Comparison of ENCODE assay signal across 9 mouse cellular contexts in genomic region chr19:32710288-32710687, GRCm38 (mm10). TPM values are rescaled to one million over a fixed set of nuclear protein-coding genes. Genes with fewer than 3 reads are reported as not detected.
A peak's percentile ranks its signal among the peaks of the same experiment; 100 is the strongest.
DNase-seq lines count a peak whose midpoint lies in the region; ATAC-seq lines count a peak whose summit lies in the region.
"Had no signal": no experiment of that assay in that cellular context is flagged by ENCODE, and none has a peak within 500 bp of the region (broad histone marks: within the 10 kb centered on the region; RNA-seq: fewer than 3 reads in every experiment).

No protein-coding gene starts in this region.

- no peak overlapping the region for H3K4me3 ChIP-seq in kidney, embryonic 15.5 days (replicated peaks)

- H3K27ac ChIP-seq in kidney, embryonic 15.5 days: no peak overlapping the region

- ATAC-seq in kidney, embryonic 15.5 days (replicated peaks; ENCODE audit: low FRiP score): no peak

- peaks cover 23% of the 10 kb centered on the region for H3K36me3 ChIP-seq in kidney, embryonic 15.5 days

- H3K9ac ChIP-seq in kidney, embryonic 15.5 days: no peak overlapping the region

- H3K27me3 ChIP-seq in kidney, embryonic 15.5 days: no peaks in the 10 kb centered on the region

- H3K4me1 ChIP-seq in kidney, embryonic 15.5 days: peaks cover 23% of the 10 kb centered on the region

- DNase-seq in kidney, adult 11 months: no peak
- DNase-seq in B cell, adult 2 months: peak; percentile 18 to 25
- peak; percentile 36 for DNase-seq in ES-CJ7 (ENCODE audit: low read depth, low spot score)
- peak; percentile 81 for DNase-seq in induced T-regulatory cell, adult 2 months (ENCODE audit: low read depth)
- no peak for DNase-seq in right cerebral cortex, postnatal 4 days
- DNase-seq in frontal cortex, postnatal 25 days (ENCODE audit: low spot score in 2 of 2): no peak
- DNase-seq in spleen, postnatal 4 days (ENCODE audit: low spot score in 2 of 2): no peak
- DNase-seq: gastrocnemius, postnatal 25 days had no signal

- H3K4me2 ChIP-seq in kidney, embryonic 15.5 days: 0 out of 2 replicates have a peak overlapping the region, but pooled peaks have one; percentile 86

- H3K9me3 ChIP-seq in kidney, embryonic 15.5 days (replicated peaks): no peaks in the 10 kb centered on the region

- 70% methylated on average over 3 of the region's 3 CpGs for WGBS in kidney, embryonic 15.5 days

RNA-seq across cellular contexts. Expression of gene Atad1, which starts 29.3 kb away (rescaled TPM):
- polyA plus RNA-seq in kidney, embryonic 15.5 days (2015; fragmentation: Nextera tagmentation; extraction: Ambion mirVana): 82.5 and 85.7 TPM in 2 replicates

RNA-seq across cellular contexts. Expression of gene Pten, which starts 47.0 kb away (rescaled TPM):
- polyA plus RNA-seq in kidney, embryonic 15.5 days (2015; fragmentation: Nextera tagmentation; extraction: Ambion mirVana): 8.3 and 8.7 TPM in 2 replicates

Comparison
In these comparisons a context has a peak if more than half of its experiments do, and no peak if none do; other contexts are left out.
1. DNase-seq: peak in B cell, adult 2 months (2 of 2), ES-CJ7 (single experiment) and induced T-regulatory cell, adult 2 months (single experiment); none in kidney, adult 11 months (single experiment), right cerebral cortex, postnatal 4 days (single experiment), frontal cortex, postnatal 25 days (0 of 2) and spleen, postnatal 4 days (0 of 2).